Mouse (Mus musculus) heart, adult 9 months (tissue): ENCODE data around the gene Arrdc2.

Source experiments
- DNase-seq, 2 experiments: peaks; one replicate each; pipeline ENCODE4 v3.0.0; 2022; ENCODE audit warnings: low spot score in 2 of 2

The Arrdc2 gene

GRCm38 (mm10) chr8:70863956-70864711, 24.6 kb upstream of the Arrdc2 start:
- no peak for DNase-seq

GRCm38 (mm10) chr8:70862824-70863641, 23.5 kb upstream of the Arrdc2 start, which contains the start of gene Kcnn1:
Kcnn1 (minus strand) TSS chr8:70863258.
- DNase-seq = no peak

- no peak for DNase-seq
Observed at GRCm38 (mm10) chr8:70857516-70857915, 18.0 kb upstream of the Arrdc2 start.

- DNase-seq = peak; percentile 68 to 74
Observed at GRCm38 (mm10) chr8:70856541-70857197, 17.1 kb upstream of the Arrdc2 start.

GRCm38 (mm10) chr8:70856028-70856427, 16.5 kb upstream of the Arrdc2 start:
- DNase-seq = no peak

GRCm38 (mm10) chr8:70853863-70854262, 14.3 kb upstream of the Arrdc2 start:
- no peak for DNase-seq

- DNase-seq = no peak
Observed at GRCm38 (mm10) chr8:70852595-70853231, 13.2 kb upstream of the Arrdc2 start.

GRCm38 (mm10) chr8:70851837-70852236, 12.3 kb upstream of the Arrdc2 start:
- DNase-seq = no peak

- DNase-seq = no peak
Observed at GRCm38 (mm10) chr8:70850947-70851346, 11.4 kb upstream of the Arrdc2 start.

- no peak for DNase-seq
Observed at GRCm38 (mm10) chr8:70850132-70850845, 10.8 kb upstream of the Arrdc2 start.

GRCm38 (mm10) chr8:70849333-70849990, 9.9 kb upstream of the Arrdc2 start:
- peak; percentile 69 to 81 for DNase-seq

GRCm38 (mm10) chr8:70846371-70847154, 7.0 kb upstream of the Arrdc2 start:
- no peak for DNase-seq

- no peak for DNase-seq
Observed at GRCm38 (mm10) chr8:70845108-70845507, 5.6 kb upstream of the Arrdc2 start.

GRCm38 (mm10) chr8:70844523-70844922, 5.0 kb upstream of the Arrdc2 start:
- peak; percentile 67 to 84 for DNase-seq

- no peak for DNase-seq
Observed at GRCm38 (mm10) chr8:70843941-70844340, 4.4 kb upstream of the Arrdc2 start.

- no peak for DNase-seq
Observed at GRCm38 (mm10) chr8:70843214-70843773, 3.8 kb upstream of the Arrdc2 start.

- no peak for DNase-seq
Observed at GRCm38 (mm10) chr8:70842484-70842883, 3.0 kb upstream of the Arrdc2 start.

- DNase-seq = peak; percentile 73 to 89
Observed at GRCm38 (mm10) chr8:70841147-70842072, 1.9 kb upstream of the Arrdc2 start.
